Mouse (Mus musculus) adrenal gland, postnatal 14 days (tissue): ENCODE measurements around the gene Irx3. TPM values are rescaled to one million over a fixed set of nuclear protein-coding genes. Genes with fewer than 3 reads are reported as not detected.
A peak's percentile ranks its signal among the peaks of the same experiment; 100 is the strongest.

ENCODE experiments used
- DNase-seq: peaks from one replicate; pipeline ENCODE4 v3.0.0; 2021; ENCODE audit warnings: mixed read lengths
- long read RNA-seq, 2 experiments: library from polyadenylated mRNA; stranded (forward); transcript quantifications; one replicate each; pipeline ENCODE4 v2.0.0; 2021
- total RNA-seq: library from RNA; stranded (reverse); gene quantifications from 2 replicates; pipeline ENCODE4 v1.2.3, GENCODE M21; 2021

The Irx3 gene
- total RNA-seq, result 6.2 and 8.1 TPM in 2 replicates
- long read RNA-seq, experiment 1, transcript Irx3-202 (4 exons, 2,748 nt), result major isoform, 12 of 16 reads
- long read RNA-seq, experiment 1, partial matches to known transcripts, result 4 of 16 reads
- long read RNA-seq, experiment 1, other reads (novel, unspliced or antisense), result 0 of 16 reads
- long read RNA-seq, experiment 2, transcript Irx3-202 (4 exons, 2,748 nt), result major isoform, 9 of 14 reads
- long read RNA-seq, experiment 2, partial matches to known transcripts, result 4 of 14 reads
- long read RNA-seq, experiment 2, other reads (novel, unspliced or antisense), result 0 of 14 reads

- DNase-seq, result peak; percentile 88
These were observed at the start of gene Irx3 for GRCm38 (mm10) chr8:91801839-91802238. TSS of gene Irx3 (minus strand) at chr8:91802067.

GRCm38 (mm10) chr8:91851359-91851758 lies 49.5 kb upstream of the Irx3 start:
- DNase-seq, result no peak

GRCm38 (mm10) chr8:91849984-91850383 lies 48.1 kb upstream of the Irx3 start:
- no peak for DNase-seq

DNA sequence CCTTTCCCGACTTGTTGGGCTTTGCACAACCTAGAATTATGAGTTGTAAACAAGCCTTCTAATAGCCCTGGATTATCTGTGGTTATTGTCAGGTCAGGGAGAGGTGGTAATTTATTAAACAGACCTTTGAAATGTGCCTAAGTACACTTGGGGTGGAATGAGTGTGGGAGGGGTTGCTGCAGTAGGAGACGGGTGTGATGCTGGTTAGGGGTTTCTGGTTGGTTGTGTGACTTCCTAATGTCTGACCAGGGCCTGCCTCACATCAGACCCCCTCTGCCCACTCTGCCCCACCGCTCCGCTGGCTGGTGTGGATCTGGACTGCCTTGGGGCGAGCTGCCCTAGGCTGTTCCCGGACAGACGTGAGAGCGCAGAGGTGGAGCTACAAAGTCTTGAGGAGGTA lies 47.7 kb upstream of the Irx3 start:
- no peak for DNase-seq

DNA sequence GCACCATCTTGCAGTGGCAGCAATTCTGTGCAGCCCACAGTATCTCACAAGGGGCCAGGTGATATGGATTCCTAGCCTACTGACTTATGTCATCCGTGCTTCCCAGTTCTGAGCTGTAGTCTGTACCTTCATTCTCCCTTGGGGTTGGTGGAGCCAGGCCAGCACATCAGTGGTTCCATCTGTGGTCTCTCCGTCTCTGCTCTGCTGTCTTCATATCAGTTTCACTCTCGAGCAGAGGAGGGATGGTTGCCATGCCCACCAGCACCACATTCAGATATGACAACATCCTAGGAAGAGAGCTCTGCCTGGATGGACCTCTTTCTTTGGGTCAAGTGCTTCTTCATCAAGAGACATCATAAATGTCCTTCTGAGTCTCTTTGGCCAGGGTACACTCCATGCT lies 43.8 kb upstream of the Irx3 start:
- DNase-seq, result no peak

DNA sequence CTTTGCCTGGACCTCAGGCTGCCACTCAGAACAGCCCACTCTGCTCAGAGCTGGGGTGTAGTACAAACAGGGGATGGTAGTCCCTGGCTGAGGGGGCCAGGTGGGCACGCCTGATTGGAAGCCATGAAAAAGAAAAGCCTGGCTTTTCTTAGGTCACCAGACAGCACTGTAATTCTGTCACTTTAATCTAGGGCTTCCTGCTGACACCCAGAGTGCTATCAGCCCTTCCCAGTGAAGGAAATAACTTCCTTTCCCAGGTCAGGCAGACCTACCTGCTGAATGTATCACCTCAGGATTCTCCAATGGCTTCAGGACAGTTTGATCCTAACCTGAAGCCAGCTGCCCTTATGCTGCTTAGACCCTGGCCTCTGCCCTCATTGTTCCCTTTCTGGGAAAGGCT lies 35.3 kb upstream of the Irx3 start:
- DNase-seq, result no peak

DNA sequence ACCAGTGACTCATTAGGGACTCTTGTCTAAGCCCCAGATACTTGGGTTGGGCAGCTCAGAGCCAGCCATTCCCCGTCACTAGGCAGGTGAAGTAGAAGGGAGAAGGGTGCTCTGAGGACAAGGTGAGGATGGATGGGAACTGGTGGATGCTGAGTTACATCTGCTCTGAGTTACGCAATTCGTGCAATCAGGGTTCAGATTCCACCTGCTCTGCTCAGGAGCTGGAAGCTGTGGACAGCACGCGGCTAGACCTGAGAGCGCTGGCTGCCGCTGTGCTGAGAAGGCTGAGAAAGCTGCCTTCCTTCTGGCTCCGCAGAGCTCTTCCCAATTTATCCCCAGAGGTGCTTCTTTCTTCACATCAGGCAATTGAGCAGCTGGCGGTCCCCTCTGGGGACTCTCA lies 34.8 kb upstream of the Irx3 start:
- no peak for DNase-seq

- no peak for DNase-seq
These were observed 25.8 kb upstream of the Irx3 start for GRCm38 (mm10) chr8:91827661-91828060.

DNA sequence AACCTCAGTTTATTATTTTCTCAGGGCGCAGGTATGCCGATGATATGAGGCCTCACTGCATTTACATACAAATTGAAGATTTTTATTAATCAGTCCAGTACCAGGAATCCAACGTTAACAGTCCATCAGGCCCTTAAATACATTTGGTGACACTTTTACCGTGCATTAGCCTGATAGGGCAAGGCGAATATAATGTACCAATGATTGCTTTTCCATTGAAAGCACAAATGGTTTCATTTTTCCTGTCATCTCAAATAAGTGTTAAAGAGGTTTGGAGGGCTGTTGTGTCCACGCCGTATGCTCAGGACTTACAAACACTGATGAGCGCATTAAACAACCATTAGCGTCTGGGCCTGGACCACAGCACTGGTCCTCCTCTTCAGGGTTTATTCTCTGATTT lies 25.3 kb upstream of the Irx3 start:
- DNase-seq, result no peak

- no peak for DNase-seq
These were observed 21.5 kb upstream of the Irx3 start for GRCm38 (mm10) chr8:91823357-91823756.

DNA sequence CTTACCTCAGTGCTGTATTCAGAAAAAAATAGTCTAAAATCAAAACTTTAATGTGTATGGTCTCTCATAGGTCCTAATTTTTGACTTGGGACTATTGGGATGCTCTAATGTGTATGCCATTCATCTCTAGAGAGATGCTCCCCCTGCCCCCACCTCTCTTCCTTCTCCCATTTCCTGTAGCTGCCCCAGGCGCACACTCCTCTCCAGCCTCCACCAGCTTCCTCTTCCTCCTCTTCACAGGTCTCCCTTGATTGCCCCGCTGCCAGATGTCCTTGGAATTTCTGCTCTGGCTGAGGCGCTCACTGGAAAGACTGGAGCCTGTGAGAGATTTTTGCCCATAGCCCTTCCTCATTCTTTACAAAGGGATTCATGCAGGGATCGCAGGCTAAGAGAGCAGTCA lies 20.9 kb upstream of the Irx3 start:
- DNase-seq, result no peak

GRCm38 (mm10) chr8:91821976-91822375 lies 20.1 kb upstream of the Irx3 start:
- no peak for DNase-seq

- no peak for DNase-seq
These were observed 17.9 kb upstream of the Irx3 start for GRCm38 (mm10) chr8:91819778-91820177.

- peak; percentile 67 for DNase-seq
These were observed 16.9 kb upstream of the Irx3 start for GRCm38 (mm10) chr8:91818784-91819183.

DNA sequence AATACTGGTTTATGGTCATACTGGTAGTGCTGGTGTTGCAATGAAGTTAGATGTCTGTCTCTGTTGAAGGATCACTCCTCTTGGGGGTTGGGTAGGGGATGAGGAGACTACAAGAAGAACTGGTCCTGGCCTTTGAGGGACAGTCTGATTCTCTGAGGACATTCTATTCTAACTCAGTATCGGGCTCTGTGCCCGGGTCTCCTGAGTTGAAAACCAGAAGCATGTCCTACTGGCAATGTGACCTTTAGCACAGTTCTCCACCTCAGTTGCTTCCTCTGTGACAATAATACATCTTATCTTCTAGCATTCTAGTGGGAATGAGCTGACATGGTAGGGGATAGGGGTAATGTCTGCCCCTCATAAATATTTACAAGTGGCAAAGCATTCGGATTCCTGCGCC lies 12.2 kb upstream of the Irx3 start:
- DNase-seq, result no peak

DNA sequence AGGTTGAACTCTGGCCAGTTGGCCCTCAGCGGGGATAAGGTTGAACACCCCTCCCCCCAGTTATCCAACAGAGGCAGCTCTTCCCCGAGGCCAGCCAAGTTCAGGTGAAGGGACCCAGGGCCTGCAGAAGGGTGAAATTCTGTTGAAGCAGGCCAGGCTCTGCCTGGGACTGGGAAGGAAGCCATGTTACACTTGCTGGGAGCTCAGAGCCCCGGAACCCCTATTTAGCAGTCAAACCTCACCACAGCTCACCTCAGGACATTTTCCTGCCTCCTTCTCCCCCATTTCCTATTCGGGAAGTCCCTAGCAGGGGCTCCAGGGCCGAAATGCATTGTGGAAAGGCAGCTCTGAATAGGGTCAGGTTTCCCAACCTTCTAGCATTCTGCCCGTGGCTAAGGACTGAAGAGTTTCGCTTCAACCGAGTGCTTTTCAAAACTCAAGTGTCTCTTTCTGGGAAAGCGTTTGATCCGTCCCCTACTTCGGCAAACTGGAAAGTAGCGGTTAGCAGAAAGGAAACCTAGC lies 4.9 kb upstream of the Irx3 start:
- DNase-seq, result no peak

- DNase-seq, result no peak
These were observed 4.3 kb upstream of the Irx3 start for GRCm38 (mm10) chr8:91806084-91806719.

- no peak for DNase-seq
These were observed 3.4 kb upstream of the Irx3 start for GRCm38 (mm10) chr8:91805254-91805671.

- no peak for DNase-seq
These were observed 2.8 kb upstream of the Irx3 start for GRCm38 (mm10) chr8:91804403-91805253.

- DNase-seq, result no peak
These were observed 1.9 kb upstream of the Irx3 start for GRCm38 (mm10) chr8:91803515-91804402.

GRCm38 (mm10) chr8:91802401-91803322 lies 795 bp upstream of the Irx3 start:
- no peak for DNase-seq
